8 mouse cellular contexts compared by ENCODE assay signal in the genomic region with DNA sequence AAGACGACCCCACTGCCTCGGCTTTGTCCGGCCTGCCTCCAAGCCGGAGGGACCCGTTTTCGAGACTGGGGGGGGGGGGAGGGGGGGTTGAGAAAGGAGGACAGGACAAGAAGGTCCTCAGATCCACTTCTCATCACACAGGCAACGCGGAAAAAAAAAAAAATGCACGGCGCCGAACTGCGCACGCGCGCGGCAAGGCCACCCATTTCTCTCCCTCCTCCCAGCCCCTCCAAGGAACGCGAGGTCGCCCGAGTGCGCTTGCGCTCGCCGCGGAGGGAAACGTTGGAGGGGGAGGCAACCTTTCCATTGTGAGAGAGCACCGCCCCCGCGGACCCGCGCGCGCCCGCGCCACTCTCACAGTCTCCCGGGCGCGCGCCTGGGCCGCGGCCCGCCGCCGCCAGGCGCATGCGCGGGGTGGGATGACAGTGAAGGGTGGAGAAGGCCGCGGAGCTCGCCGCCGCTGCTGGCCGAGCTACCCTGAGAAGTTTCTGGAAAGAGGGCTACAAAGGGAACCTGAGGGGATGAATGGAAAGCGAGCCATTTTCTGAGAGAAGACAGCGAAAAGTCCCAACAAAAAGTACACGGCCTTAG. TPM values are rescaled to one million over a fixed set of nuclear protein-coding genes. Genes with fewer than 3 reads are reported as not detected.
DNase-seq lines count a peak whose midpoint lies in the region; ATAC-seq and TF ChIP-seq lines count a peak whose summit lies in the region.

No protein-coding gene starts in this region.

- peak overlapping the region; percentile 100 for H3K27ac ChIP-seq in hindbrain, postnatal 0 days
- H3K27ac ChIP-seq in left cerebral cortex, adult 2 months = peak overlapping the region; percentile 99

- peak overlapping the region; percentile 75 for H3K4me3 ChIP-seq in hindbrain, postnatal 0 days (ENCODE audit: low read length)
- H3K4me3 ChIP-seq in left cerebral cortex, adult 2 months = peak overlapping the region; percentile 73

- intact Hi-C loops in left cerebral cortex, adult 2 months (cut with DNase I) = loop anchor here (1.0 to 10.0 kb wide), 3 partner anchors 8 to 401 kb away; partner anchors contain the start of genes Fbxo42 and Spen

- peak; percentile 86 for ATAC-seq in hindbrain, postnatal 0 days
- ATAC-seq in megakaryocyte, adult 5-6 weeks (ENCODE audit: poor library complexity, severe bottlenecking) = peak; percentile 88

- peak overlapping the region; percentile 98 for H3K4me2 ChIP-seq in hindbrain, postnatal 0 days (ENCODE audit: low read depth, low read length)

- no peaks in the 10 kb centered on the region for H3K4me1 ChIP-seq in hindbrain, postnatal 0 days (ENCODE audit: insufficient read depth, low read length)

- under 1% methylated on average over 45 of the region's 56 CpGs for WGBS in hindbrain, postnatal 0 days

- peak; percentile 100 for DNase-seq in T-cell, adult 2 months (ENCODE audit: low spot score)
- peak; percentile 98 to 100 for DNase-seq in cerebellum, postnatal 36 days
- DNase-seq in gastrocnemius, adult 18-20 months (ENCODE audit: low spot score) = peak; percentile 99
- peak; percentile 100 for DNase-seq in hindbrain, postnatal 0 days (ENCODE audit: low spot score)
- DNase-seq in left cerebral cortex, adult 2 months (ENCODE audit: extremely low spot score in 1 of 2, low spot score in 2 of 2) = peak; percentile 99
- DNase-seq in right cerebral cortex, adult 2 months (ENCODE audit: low spot score in 2 of 2) = peak; percentile 99
- peak; percentile 99 for DNase-seq in urinary bladder, postnatal 14 days (ENCODE audit: low spot score)

- TF ChIP-seq CTCF in hindbrain, postnatal 0 days (IDR thresholded peaks at IDR 0.05; ENCODE audit: low read depth) = no peak
- no peak for TF ChIP-seq CTCF in left cerebral cortex, adult 2 months (IDR thresholded peaks at IDR 0.05)

- H3K27me3 ChIP-seq in hindbrain, postnatal 0 days (ENCODE audit: insufficient read depth, low read length) = no peaks in the 10 kb centered on the region

- H3K9ac ChIP-seq in hindbrain, postnatal 0 days (replicated peaks; ENCODE audit: low read length) = peak overlapping the region; percentile 96

- H3K36me3 ChIP-seq in hindbrain, postnatal 0 days (ENCODE audit: insufficient read depth, low read length) = no peaks in the 10 kb centered on the region

- H3K9me3 ChIP-seq in hindbrain, postnatal 0 days (ENCODE audit: low read length) = no peaks in the 10 kb centered on the region

RNA-seq across cellular contexts. Expression of gene Spen, which starts 7.4 kb away (rescaled TPM):
- total RNA-seq in gastrocnemius, adult 18-20 months (2021) = 10 to 100 TPM; 21.4 to 21.9 TPM
- 16.9 and 17.4 TPM in 2 replicates for total RNA-seq in hindbrain, postnatal 0 days (2014; rRNA removed)
- polyA plus RNA-seq in hindbrain, postnatal 0 days (2015; fragmentation: Nextera tagmentation; extraction: Ambion mirVana) = 11.0 and 13.0 TPM in 2 replicates
- 10 to 100 TPM; 68.0 to 73.2 TPM for total RNA-seq in left cerebral cortex, adult 2 months (2021)
- 30.4 and 34.2 TPM in 2 replicates for total RNA-seq in megakaryocyte, adult 5-6 weeks (2015)
- total RNA-seq in megakaryocyte, adult 5-6 weeks (2017) = 28.7 and 39.3 TPM in 2 replicates

Comparison
In these comparisons a context has a peak if more than half of its experiments do, and no peak if none do; other contexts are left out.
1. Peak in every context shown above with its lines: DNase-seq, ATAC-seq, H3K4me3 ChIP-seq and H3K27ac ChIP-seq.